Mouse (Mus musculus): ENCODE data around the gene Pde10a.

- no peak for TF ChIP-seq POLR2AphosphoS2 (IDR thresholded peaks at IDR 0.05; ENCODE audit: insufficient read length, low read depth)
- no peak for TF ChIP-seq CEBPB (IDR thresholded peaks at IDR 0.05; ENCODE audit: insufficient read depth, poor library complexity, severe bottlenecking)
- TF ChIP-seq USF1 (IDR thresholded peaks at IDR 0.05; ENCODE audit: low read depth), result no peak
- no peak for TF ChIP-seq POLR2A (IDR thresholded peaks at IDR 0.05; ENCODE audit: insufficient read length, low read depth)
- TF ChIP-seq MAX (IDR thresholded peaks at IDR 0.05; ENCODE audit: low read depth), result no peak
- TF ChIP-seq TCF12 (IDR thresholded peaks at IDR 0.05; ENCODE audit: insufficient read depth, poor library complexity, severe bottlenecking), result no peak
- TF ChIP-seq E2F4 (IDR thresholded peaks at IDR 0.05; ENCODE audit: insufficient read depth), result no peak
- no peak for TF ChIP-seq TCF3 (IDR thresholded peaks at IDR 0.05; ENCODE audit: insufficient read length, low read depth)
- TF ChIP-seq SRF (IDR thresholded peaks at IDR 0.05; ENCODE audit: control insufficient read depth, insufficient read length, low read depth), result no peak
Measured at GRCm38 (mm10) chr17:8846506-8846905, 321.3 kb downstream of the Pde10a start.

Measured in myocyte (in vitro differentiated cells).